Comparison of ENCODE assay signal across 9 mouse cellular contexts in genomic region chr2:14602788-14603187, GRCm38 (mm10). TPM values are rescaled to one million over a fixed set of nuclear protein-coding genes. Genes with fewer than 3 reads are reported as not detected.
DNase-seq lines count a peak whose midpoint lies in the region; ATAC-seq and TF ChIP-seq lines count a peak whose summit lies in the region.
"Had no signal": no experiment of that assay in that cellular context is flagged by ENCODE, and none has a peak within 500 bp of the region (broad histone marks: within the 10 kb centered on the region; RNA-seq: fewer than 3 reads in every experiment).

TSS of gene Cacnb2 (plus strand) at chr2:14603088.

- H3K4me2 ChIP-seq in liver, embryonic 11.5 days: peak within 1 kb of the TSS; percentile 90

- no peaks in the 10 kb centered on the region; the same call in 1 of the 2 replicates for H3K4me1 ChIP-seq in brown adipose tissue, adult 24 weeks (ENCODE audit: control insufficient read depth, insufficient read depth, insufficient read length, low read length)
- no peaks in the 10 kb centered on the region for H3K4me1 ChIP-seq in liver, embryonic 11.5 days (replicated peaks; ENCODE audit: control insufficient read depth, insufficient read depth, low read length)

- peaks cover 22% of the 10 kb centered on the region for H3K27me3 ChIP-seq in liver, embryonic 11.5 days (replicated peaks; ENCODE audit: control insufficient read depth, insufficient read depth, low read length)

- H3K27ac ChIP-seq in layer of hippocampus, adult 2 months: peak within 1 kb of the TSS; percentile 96; the same call in 1 of the 2 replicates
- no peak within 1 kb of the TSS for H3K27ac ChIP-seq in brown adipose tissue, adult 24 weeks (replicated peaks; ENCODE audit: low read depth, low read length)
- no peak within 1 kb of the TSS for H3K27ac ChIP-seq in liver, embryonic 11.5 days (ENCODE audit: low read depth, low read length)

- H3K36me3 ChIP-seq in liver, embryonic 11.5 days (ENCODE audit: control insufficient read depth, insufficient read depth, low read length): no peaks in the 10 kb centered on the region

- TF ChIP-seq CTCF in layer of hippocampus, adult 2 months (conservative IDR thresholded peaks at IDR 0.05): no peak

- H3K9ac ChIP-seq in liver, embryonic 11.5 days (ENCODE audit: low read depth, low read length): peak within 1 kb of the TSS; percentile 60; the same call in 1 of the 2 replicates

- H3K4me3 ChIP-seq in layer of hippocampus, adult 2 months: peak within 1 kb of the TSS; percentile 85
- peak within 1 kb of the TSS; percentile 61 for H3K4me3 ChIP-seq in brown adipose tissue, adult 24 weeks (ENCODE audit: insufficient read depth, low read depth, low read length)
- H3K4me3 ChIP-seq in liver, embryonic 11.5 days (ENCODE audit: low read depth, low read length): peak within 1 kb of the TSS; percentile 50

- no peaks in the 10 kb centered on the region for H3K9me3 ChIP-seq in liver, embryonic 11.5 days (ENCODE audit: control insufficient read depth, low read length)

- ATAC-seq in liver, embryonic 11.5 days (replicated peaks; ENCODE audit: low FRiP score): no peak
- ATAC-seq: Patski had no signal

- WGBS in liver, embryonic 11.5 days: 58% methylated on average over 3 of the region's 3 CpGs

- no peak for DNase-seq in layer of hippocampus, adult 2 months (ENCODE audit: low spot score in 2 of 2)
- no peak for DNase-seq in layer of hippocampus, adult 11-12 months (ENCODE audit: low spot score)
- no peak for DNase-seq in heart, postnatal 4 days
- no peak for DNase-seq in liver, embryonic 11.5 days (ENCODE audit: low spot score)
- no peak for DNase-seq in embryo, embryonic 11 days
- DNase-seq in cerebellum, postnatal 25 days: no peak
- DNase-seq in ovary, postnatal 14 days (ENCODE audit: low spot score): no peak

RNA-seq across cellular contexts. Expression of gene Cacnb2, which starts in this region (rescaled TPM):
- 10 to 100 TPM; 90.1 to 98.7 TPM for total RNA-seq in layer of hippocampus, adult 2 months (2021)
- polyA plus RNA-seq in brown adipose tissue, adult 24 weeks (2012; ENCODE audit: insufficient read depth, insufficient read length, missing spikeins): 0.54 TPM in 1 of 2 replicates, not detected in the other
- 10 to 100 TPM; 84.4 to 86.6 TPM for total RNA-seq in heart, postnatal 4 days (2021)
- polyA plus RNA-seq in liver, embryonic 11.5 days (2014; fragmentation: Nextera tagmentation; extraction: Ambion mirVana): 0.44 and 0.95 TPM in 2 replicates
